Mouse (Mus musculus) forebrain, embryonic 15.5 days (tissue): ENCODE data around the gene Mcm10. TPM values are rescaled to one million over a fixed set of nuclear protein-coding genes. Genes with fewer than 3 reads are reported as not detected.
A peak's percentile ranks its signal among the peaks of the same experiment; 100 is the strongest.

Experiments
- ATAC-seq: fragments of 200-750 bp; cut with Nextera tagmentation; replicated peaks from 2 replicates; pipeline ENCODE4 v1.8.0; 2017; ENCODE audit warnings: mild to moderate bottlenecking, moderate TSS enrichment, moderate library complexity
- H3K27ac ChIP-seq: fragments of 300-500 bp; sonication (generic); replicated peaks from 2 replicates; pipeline ENCODE4 v1.5.1; 2015; ENCODE audit warnings: mild to moderate bottlenecking, inconsistent platforms
- H3K27me3 ChIP-seq: fragments of 300-500 bp; sonication (generic); 2 replicates; pipeline ENCODE4 v1.6.1; 2015; ENCODE audit warnings: inconsistent platforms
- H3K36me3 ChIP-seq: fragments of 300-500 bp; sonication (generic); 2 replicates; pipeline ENCODE4 v1.6.1; 2015; ENCODE audit warnings: mild to moderate bottlenecking, inconsistent platforms
- H3K4me1 ChIP-seq: fragments of 300-500 bp; sonication (generic); 2 replicates; pipeline ENCODE4 v1.6.1; 2015; ENCODE audit warnings: inconsistent platforms
- H3K4me2 ChIP-seq: fragments of 300-500 bp; sonication (generic); replicated peaks from 2 replicates; pipeline ENCODE4 v1.6.1; 2015; ENCODE audit warnings: mild to moderate bottlenecking, inconsistent platforms
- H3K4me3 ChIP-seq: fragments of 300-500 bp; sonication (generic); 2 replicates; pipeline ENCODE4 v1.5.1; 2015; ENCODE audit warnings: mild to moderate bottlenecking, inconsistent platforms
- H3K9ac ChIP-seq: fragments of 300-500 bp; sonication (generic); replicated peaks from 2 replicates; pipeline ENCODE4 v1.6.1; 2015; ENCODE audit warnings: mild to moderate bottlenecking, inconsistent platforms
- H3K9me3 ChIP-seq: fragments of 300-500 bp; sonication (generic); 2 replicates; pipeline ENCODE4 v1.6.1; 2016; ENCODE audit warnings: inconsistent platforms
- WGBS: fragments of 180-500 bp; shearing (Covaris S2); methylation state at CpG from one replicate; pipeline ENCODE4 v1.1.7; 2015; ENCODE audit warnings: mixed read lengths; 5-methylcytosine and 5-hydroxymethylcytosine counted together
- polyA plus RNA-seq: library from polyadenylated mRNA; unstranded; fragments of >200 nt; fragmentation: Nextera tagmentation; extraction: Ambion mirVana; gene quantifications from 2 replicates; pipeline ENCODE4 v1.2.1, GENCODE M21; 2015

Gene Mcm10
- polyA plus RNA-seq, 1 experiment from 2014 or later, result 11.8 TPM

DNA sequence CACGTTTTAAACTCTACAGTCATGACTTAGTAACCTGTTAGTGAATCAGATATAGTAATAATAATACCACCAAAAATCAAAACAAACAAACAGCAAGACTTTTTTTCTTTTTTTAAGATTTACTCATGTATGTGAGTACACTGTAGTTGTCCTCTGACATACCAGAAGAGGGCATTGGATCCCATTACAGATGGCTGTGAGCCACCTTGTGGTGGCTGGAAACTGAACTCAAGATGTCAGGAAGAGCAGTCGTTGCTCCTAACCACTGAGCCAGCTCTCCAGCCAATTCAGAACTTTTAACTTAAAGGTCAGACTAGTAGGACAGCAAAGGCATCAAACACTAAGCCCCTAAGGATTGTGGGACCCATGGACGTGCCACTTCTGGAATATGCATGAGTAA lies 13.7 kb downstream of the Mcm10 start:
- H3K36me3 ChIP-seq, result 0 out of 2 replicates have a peak, but pooled peaks cover 3% of the 10 kb centered on the region
- H3K27ac ChIP-seq, result no peak overlapping the region
- no peak overlapping the region for H3K9ac ChIP-seq
- WGBS, result 86% methylated on average over 3 of the region's 3 CpGs
- no peak overlapping the region for H3K4me2 ChIP-seq
- H3K4me3 ChIP-seq, result no peak overlapping the region
- no peaks in the 10 kb centered on the region for H3K9me3 ChIP-seq
- H3K27me3 ChIP-seq, result no peaks in the 10 kb centered on the region
- no peak for ATAC-seq
- H3K4me1 ChIP-seq, result no peaks in the 10 kb centered on the region

DNA sequence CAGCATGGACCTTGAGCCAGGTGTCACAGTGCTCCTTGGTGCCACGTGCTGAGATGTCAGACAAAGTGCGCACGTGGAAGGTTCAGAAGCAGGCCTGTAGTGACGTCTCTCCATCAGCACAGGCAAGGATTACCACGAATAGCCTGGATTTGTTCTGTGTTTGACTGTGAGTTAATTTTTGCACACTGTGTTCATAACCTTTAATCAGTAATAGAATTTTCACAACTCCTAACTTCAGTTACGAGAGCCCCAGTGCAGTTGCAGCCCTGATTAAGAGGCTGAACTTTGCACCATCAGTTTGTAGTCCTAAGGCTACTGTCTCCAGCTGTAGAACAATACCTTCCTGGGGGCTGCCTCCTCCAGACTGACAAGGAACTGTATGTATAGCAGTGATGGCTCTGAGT lies 16.2 kb downstream of the Mcm10 start:
- Histone ChIP-seq H3K27ac (no peak overlapping the region), H3K4me2 (no peak overlapping the region), H3K4me3 (no peak overlapping the region), H3K4me1 (no peaks in the 10 kb centered on the region), H3K27me3 (no peaks in the 10 kb centered on the region), H3K36me3 (0 out of 2 replicates have a peak, but pooled peaks cover 5% of the 10 kb centered on the region), H3K9me3 (no peaks in the 10 kb centered on the region), H3K9ac (no peak overlapping the region)
- no peak for ATAC-seq
- WGBS, result 91% methylated on average over 6 of the region's 6 CpGs

DNA sequence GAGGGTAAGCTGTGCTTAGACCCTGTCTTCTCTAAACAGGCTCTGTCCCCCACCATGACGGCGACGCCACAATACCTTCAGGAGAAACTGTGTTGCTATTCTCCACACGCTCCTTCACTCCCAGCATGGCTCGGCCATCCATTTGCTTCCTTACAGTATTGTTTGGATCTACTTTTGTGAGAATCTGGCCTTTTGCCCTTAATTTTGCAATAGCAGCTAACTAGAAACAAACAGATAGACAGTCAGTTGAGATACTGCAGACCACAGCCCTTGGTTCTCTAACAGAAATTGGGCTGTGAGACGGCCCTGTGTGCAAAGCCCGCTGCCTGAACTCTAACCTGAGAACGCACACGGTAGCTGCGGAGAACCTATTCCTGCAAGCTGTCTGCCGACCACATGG lies 16.9 kb downstream of the Mcm10 start:
- Histone ChIP-seq H3K27me3 (no peaks in the 10 kb centered on the region), H3K4me3 (no peak overlapping the region), H3K4me1 (no peaks in the 10 kb centered on the region), H3K9ac (no peak overlapping the region), H3K9me3 (no peaks in the 10 kb centered on the region), H3K4me2 (no peak overlapping the region), H3K27ac (no peak overlapping the region), H3K36me3 (0 out of 2 replicates have a peak, but pooled peaks cover 5% of the 10 kb centered on the region)
- WGBS, result 92% methylated on average over 11 of the region's 11 CpGs
- no peak for ATAC-seq

DNA sequence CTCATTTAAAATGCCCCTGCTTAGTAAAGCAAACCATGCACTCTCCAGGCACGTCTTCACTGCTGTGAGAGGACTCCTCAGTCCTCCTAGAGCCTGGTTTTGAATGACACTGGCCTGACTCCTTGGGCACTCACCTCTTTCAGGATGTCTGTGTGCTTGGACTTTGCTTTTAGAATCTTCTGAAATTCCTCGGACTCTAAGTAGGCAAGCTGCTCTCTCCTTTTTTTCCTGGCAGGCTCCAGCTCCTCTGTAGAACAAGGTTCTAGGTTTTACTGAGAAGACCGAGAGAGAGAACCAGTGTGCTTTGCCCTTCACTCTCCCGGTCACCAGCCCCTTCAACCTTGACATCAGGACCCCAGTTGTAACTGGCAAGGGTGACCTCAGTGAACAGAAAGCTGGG lies 18.2 kb downstream of the Mcm10 start:
- 92% methylated on average over 4 of the region's 4 CpGs for WGBS
- Histone ChIP-seq H3K4me1 (no peaks in the 10 kb centered on the region), H3K9ac (no peak overlapping the region), H3K4me2 (no peak overlapping the region), H3K9me3 (no peaks in the 10 kb centered on the region), H3K36me3 (0 out of 2 replicates have a peak, but pooled peaks cover 5% of the 10 kb centered on the region), H3K27ac (no peak overlapping the region), H3K27me3 (no peaks in the 10 kb centered on the region), H3K4me3 (no peak overlapping the region)
- ATAC-seq, result no peak

DNA sequence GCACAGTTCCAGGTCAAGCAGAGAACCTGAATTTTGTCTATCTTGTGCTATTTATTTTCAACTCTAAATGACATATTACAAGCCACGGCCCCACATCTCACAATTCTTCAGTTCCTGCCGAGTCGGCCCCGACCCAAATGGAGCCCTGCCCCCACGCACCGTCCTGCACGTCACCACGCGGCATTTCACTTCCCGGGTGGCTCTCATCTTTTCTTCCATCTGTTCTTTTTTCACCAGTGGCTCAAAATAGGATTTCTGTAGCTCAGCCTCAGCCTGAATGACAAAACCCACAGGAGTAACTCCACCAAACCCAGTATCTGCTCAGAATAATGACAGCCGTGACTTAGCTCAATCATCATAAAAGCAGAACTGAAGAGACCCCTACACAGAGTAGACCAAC lies 19.0 kb downstream of the Mcm10 start:
- no peak overlapping the region for H3K4me2 ChIP-seq
- no peaks in the 10 kb centered on the region for H3K9me3 ChIP-seq
- no peaks in the 10 kb centered on the region for H3K27me3 ChIP-seq
- no peak overlapping the region for H3K27ac ChIP-seq
- H3K4me3 ChIP-seq, result no peak overlapping the region
- H3K4me1 ChIP-seq, result no peaks in the 10 kb centered on the region
- no peak for ATAC-seq
- H3K36me3 ChIP-seq, result 0 out of 2 replicates have a peak, but pooled peaks cover 5% of the 10 kb centered on the region
- 93% methylated on average over 11 of the region's 11 CpGs for WGBS
- H3K9ac ChIP-seq, result no peak overlapping the region

DNA sequence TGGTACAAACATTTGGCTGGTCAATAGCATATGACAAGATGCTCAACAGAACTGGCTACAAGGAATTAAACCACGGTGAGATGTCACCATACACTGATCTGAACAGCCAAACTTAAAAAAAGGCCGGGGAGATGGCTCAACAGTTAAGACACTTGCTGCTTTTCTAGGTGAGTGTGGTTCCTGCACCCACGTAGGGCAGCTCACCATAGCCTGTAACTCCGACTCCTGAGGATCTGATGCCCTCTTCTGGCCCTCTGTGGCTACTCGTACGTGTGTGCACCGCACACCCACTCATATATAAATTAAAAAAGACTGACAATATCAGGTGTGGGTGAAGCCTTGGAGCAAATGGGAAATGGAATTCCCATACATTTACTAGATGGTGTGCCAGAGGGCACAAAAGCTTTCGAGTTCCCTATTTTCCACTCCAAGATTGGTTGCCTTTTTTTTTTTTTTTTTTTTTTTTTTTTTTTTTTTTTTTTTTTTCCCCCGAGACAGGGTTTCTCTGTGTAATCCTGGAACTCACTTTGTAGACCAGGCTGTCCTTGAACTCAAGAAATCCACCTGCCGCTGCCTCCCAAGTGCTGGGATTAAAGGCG lies 23.7 kb downstream of the Mcm10 start:
- 0 out of 2 replicates have a peak, but pooled peaks cover 2% of the 10 kb centered on the region for H3K36me3 ChIP-seq
- no peaks in the 10 kb centered on the region for H3K4me1 ChIP-seq
- no peak overlapping the region for H3K4me3 ChIP-seq
- H3K9me3 ChIP-seq, result no peaks in the 10 kb centered on the region
- WGBS, result 76% methylated on average over 11 of the region's 11 CpGs
- ATAC-seq, result no peak
- H3K27me3 ChIP-seq, result no peaks in the 10 kb centered on the region
- H3K9ac ChIP-seq, result no peak overlapping the region
- no peak overlapping the region for H3K27ac ChIP-seq
- no peak overlapping the region for H3K4me2 ChIP-seq

DNA sequence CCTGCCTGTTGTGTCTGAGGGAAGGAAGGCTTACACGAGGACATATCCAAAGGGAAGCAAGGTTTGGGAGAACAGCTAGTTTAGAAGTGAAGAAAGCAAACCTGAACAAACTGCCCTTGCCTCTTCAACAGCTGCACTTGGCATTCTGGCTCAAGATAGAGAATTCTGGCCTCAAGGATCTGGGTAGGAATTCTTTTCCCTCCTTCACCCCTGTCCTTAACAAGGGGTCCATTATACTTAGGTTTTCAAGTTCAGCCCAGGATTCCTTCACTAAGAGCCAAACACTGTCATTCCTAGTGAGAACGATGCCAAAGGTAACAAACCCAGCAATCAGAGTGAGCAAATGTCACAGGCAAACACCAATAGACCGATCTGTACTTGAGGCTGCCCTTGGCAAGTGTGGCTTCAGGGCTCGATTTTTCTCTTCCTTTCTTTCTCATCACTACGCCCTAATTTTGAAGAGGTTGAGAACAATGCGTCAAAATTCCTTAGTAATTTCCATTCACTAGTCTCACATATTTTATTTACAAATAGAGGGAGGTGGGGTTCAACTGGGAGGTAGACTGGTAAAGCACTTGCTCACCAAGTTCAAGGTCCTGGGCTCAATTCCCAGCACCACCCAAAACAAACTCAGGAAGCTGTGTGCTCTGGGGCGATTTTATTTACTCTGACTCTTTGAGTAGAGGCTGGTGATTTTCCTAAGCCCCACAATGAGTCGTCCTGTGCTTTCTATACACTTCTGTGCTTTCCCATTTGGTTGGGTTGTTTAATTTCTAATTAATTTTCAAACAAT lies 25.0 kb downstream of the Mcm10 start:
- Histone ChIP-seq H3K9me3 (no peaks in the 10 kb centered on the region), H3K4me2 (no peak overlapping the region), H3K27me3 (no peaks in the 10 kb centered on the region), H3K9ac (no peak overlapping the region), H3K36me3 (no peaks in the 10 kb centered on the region), H3K27ac (no peak overlapping the region), H3K4me1 (no peaks in the 10 kb centered on the region), H3K4me3 (no peak overlapping the region)
- no peak for ATAC-seq
- 79% methylated on average over 8 of the region's 8 CpGs for WGBS

DNA sequence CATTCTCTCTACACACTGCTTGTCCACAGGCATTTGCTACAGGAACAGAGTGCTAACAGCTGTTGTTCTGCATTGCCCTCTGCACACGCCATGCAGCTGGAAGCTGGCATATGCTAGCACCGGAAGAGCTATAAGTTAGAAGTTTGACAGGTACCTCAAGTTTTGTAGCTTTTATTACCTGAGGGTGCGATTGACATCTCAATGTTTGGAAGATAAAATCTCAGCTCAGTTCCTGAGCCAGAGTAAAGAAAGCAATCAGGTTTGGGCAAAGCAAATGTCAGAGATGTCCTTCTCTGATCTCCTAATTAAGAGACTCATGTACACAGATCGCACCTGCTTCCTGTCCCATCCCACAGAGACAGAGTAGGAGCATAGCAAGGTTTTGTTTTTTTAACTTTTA lies 25.8 kb downstream of the Mcm10 start:
- H3K9me3 ChIP-seq, result no peaks in the 10 kb centered on the region
- no peaks in the 10 kb centered on the region for H3K27me3 ChIP-seq
- no peak overlapping the region for H3K9ac ChIP-seq
- H3K4me2 ChIP-seq, result no peak overlapping the region
- no peaks in the 10 kb centered on the region for H3K36me3 ChIP-seq
- no peak for ATAC-seq
- H3K27ac ChIP-seq, result no peak overlapping the region
- no peaks in the 10 kb centered on the region for H3K4me1 ChIP-seq
- 91% methylated on average over 4 of the region's 4 CpGs for WGBS
- H3K4me3 ChIP-seq, result no peak overlapping the region

DNA sequence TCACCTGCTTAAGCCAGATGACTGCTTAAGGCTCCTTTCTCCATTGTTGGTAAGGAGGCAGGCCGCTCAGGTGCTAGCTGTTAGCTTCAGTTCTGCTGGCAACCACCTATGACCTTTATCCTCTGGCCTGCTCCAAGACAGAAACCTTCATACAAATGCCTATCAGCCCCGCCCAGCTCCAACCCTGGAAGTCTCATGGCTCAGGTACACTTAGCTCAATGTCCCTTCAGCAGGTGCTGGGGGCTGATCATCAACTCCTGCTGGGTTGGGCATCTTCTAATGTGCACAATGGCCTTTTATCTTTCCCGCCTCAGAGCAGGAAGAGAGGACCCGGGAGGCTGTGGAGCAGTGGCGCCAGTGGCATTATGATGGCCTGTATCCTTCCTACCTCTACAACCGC lies 27.6 kb downstream of the Mcm10 start:
- Histone ChIP-seq H3K9ac (no peak overlapping the region), H3K27ac (no peak overlapping the region), H3K4me2 (no peak overlapping the region), H3K4me1 (no peaks in the 10 kb centered on the region), H3K9me3 (no peaks in the 10 kb centered on the region), H3K4me3 (no peak overlapping the region), H3K36me3 (no peaks in the 10 kb centered on the region), H3K27me3 (no peaks in the 10 kb centered on the region)
- 78% methylated on average over 6 of the region's 6 CpGs for WGBS
- no peak for ATAC-seq

DNA sequence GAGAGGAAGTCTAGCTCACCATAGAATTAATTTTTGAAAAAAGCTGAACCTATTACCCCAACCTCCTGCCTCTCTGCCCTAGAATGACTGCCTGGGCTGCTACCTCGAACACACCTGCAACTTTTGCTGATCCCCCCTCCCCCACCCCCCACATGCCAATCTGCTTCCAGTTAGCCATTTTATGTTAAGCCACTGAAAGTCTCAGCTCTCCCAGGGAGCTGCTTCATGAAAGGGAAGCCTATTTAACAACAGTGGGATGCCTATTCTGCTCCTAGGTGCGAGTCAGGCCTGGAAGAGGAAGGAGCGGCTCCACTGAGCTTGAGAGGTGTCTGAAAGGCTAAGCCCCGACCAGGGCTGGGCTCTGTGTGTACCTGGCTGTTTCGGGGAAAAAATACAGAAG lies 28.6 kb downstream of the Mcm10 start:
- no peaks in the 10 kb centered on the region for H3K27me3 ChIP-seq
- no peak overlapping the region for H3K4me2 ChIP-seq
- WGBS, result 18% methylated on average over 5 of the region's 5 CpGs
- H3K9ac ChIP-seq, result no peak overlapping the region
- no peaks in the 10 kb centered on the region for H3K9me3 ChIP-seq
- H3K36me3 ChIP-seq, result no peaks in the 10 kb centered on the region
- H3K27ac ChIP-seq, result no peak overlapping the region
- no peak for ATAC-seq
- H3K4me1 ChIP-seq, result peaks cover under 1% of the 10 kb centered on the region; the same call in 1 of the 2 replicates
- no peak overlapping the region for H3K4me3 ChIP-seq

DNA sequence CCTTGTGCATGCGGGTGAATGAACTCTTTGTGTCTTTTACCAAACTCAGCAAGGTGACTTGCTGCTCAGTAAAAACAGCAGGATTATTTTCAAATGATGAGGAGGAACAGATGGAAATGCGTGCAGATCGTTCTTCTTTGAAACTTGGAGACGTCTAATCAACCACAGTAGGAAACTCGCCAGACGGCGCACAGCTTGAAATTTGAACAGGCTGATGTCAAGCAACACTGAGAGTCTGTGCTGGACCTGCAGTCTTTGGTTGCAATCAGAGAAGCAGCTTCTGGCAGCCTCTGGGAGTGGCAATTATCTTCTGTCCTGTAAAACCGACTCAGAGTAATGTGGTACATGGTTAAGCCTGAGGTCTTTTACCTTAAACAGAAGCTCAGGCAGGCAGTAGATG lies 34.5 kb downstream of the Mcm10 start:
- Histone ChIP-seq H3K4me3 (no peak overlapping the region), H3K27ac (peak overlapping the region; percentile 67), H3K9me3 (no peaks in the 10 kb centered on the region), H3K4me2 (no peak overlapping the region), H3K27me3 (no peaks in the 10 kb centered on the region), H3K36me3 (no peaks in the 10 kb centered on the region), H3K9ac (no peak overlapping the region), H3K4me1 (peaks cover 21% of the 10 kb centered on the region)
- peak; percentile 38; the same call in 1 of the 2 replicates for ATAC-seq
- WGBS, result 11% methylated on average over 8 of the region's 8 CpGs

DNA sequence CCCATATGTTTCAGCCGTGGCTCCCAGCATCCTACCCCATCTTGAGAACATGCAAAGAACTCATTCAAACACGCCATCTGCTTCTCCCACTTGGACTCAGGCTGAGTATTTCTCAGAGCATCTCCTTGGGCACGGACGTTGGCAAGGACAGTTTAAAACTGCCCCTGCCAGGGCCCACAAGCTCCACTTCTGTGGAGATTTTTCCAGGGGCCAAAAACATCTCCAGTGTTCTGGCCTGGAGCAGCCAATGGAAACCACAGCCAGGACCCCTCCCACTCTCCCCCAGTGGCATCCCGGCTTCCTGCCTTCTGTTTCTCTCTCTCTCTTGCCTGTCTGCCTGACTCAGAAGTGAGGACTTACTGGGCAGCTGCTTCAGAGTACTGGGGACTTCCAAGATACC lies 36.8 kb downstream of the Mcm10 start, which contains the start of gene Ucma:
Gene Ucma (plus strand): TSS at position 316 of the 400 bp plus-strand sequence.
- no peak within 1 kb of the TSS for H3K4me2 ChIP-seq
- H3K9ac ChIP-seq, result no peak within 1 kb of the TSS
- no peaks in the 10 kb centered on the region for H3K9me3 ChIP-seq
- no peak for ATAC-seq
- peaks cover 21% of the 10 kb centered on the region for H3K4me1 ChIP-seq
- no peaks in the 10 kb centered on the region for H3K27me3 ChIP-seq
- H3K36me3 ChIP-seq, result no peaks in the 10 kb centered on the region
- H3K27ac ChIP-seq, result no peak within 1 kb of the TSS; the same call in 1 of the 2 replicates
- H3K4me3 ChIP-seq, result no peak within 1 kb of the TSS
- WGBS, result 53% methylated on average over 5 of the region's 5 CpGs
